Mouse (Mus musculus): ENCODE results near the gene Sfrp5. TPM values are rescaled to one million over a fixed set of nuclear protein-coding genes. Genes with fewer than 3 reads are reported as not detected.

The Sfrp5 gene
- 1 to 10 TPM; 5.1 to 6.2 TPM for total RNA-seq (2021)
- long read RNA-seq, experiment 1, partial matches to known transcripts, result 0 of 5 reads
- long read RNA-seq, experiment 1, other reads (novel, unspliced or antisense), result 2 of 5 reads
- long read RNA-seq, experiment 2, partial matches to known transcripts, result 1 of 5 reads
- long read RNA-seq, experiment 2, other reads (novel, unspliced or antisense), result 1 of 5 reads

DNA sequence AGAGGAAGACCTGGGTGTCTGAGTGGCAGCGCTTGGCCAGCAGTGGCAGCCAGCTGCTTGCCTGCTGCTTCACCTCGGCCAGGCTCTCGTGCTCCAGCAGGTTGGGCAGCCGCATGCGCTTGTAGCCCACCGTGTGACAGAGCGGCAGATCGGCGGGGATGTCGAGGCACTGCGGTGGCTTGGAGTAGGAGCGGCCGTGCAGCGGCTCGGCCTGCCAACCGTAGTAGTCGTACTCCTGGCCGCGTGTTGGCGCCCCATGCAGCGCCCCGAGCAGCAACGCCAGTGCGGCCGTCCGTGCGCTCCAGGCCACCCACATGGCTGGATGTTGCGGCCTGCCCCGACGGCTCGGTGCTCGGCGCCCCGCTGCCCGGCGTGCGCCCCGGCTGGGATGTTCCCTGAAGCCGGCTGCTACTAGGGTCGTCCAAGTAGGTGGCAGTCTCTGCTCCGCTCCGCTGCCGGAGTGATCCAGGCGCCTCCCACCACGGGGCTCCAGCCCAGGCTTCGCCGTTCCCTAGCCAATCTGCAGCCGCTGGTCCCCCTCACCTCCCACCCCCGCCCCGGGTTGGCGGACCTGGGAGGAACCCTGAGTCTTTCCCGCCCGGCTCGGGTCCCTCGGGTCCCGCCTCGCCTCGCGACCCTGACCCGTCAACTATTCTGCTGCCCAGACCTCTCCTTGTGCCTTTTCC lies at the start of gene Sfrp5:
Sfrp5 (minus strand) TSS at position 557 of the 686 bp plus-strand sequence.
- DNase-seq, result peak; percentile 12

DNA sequence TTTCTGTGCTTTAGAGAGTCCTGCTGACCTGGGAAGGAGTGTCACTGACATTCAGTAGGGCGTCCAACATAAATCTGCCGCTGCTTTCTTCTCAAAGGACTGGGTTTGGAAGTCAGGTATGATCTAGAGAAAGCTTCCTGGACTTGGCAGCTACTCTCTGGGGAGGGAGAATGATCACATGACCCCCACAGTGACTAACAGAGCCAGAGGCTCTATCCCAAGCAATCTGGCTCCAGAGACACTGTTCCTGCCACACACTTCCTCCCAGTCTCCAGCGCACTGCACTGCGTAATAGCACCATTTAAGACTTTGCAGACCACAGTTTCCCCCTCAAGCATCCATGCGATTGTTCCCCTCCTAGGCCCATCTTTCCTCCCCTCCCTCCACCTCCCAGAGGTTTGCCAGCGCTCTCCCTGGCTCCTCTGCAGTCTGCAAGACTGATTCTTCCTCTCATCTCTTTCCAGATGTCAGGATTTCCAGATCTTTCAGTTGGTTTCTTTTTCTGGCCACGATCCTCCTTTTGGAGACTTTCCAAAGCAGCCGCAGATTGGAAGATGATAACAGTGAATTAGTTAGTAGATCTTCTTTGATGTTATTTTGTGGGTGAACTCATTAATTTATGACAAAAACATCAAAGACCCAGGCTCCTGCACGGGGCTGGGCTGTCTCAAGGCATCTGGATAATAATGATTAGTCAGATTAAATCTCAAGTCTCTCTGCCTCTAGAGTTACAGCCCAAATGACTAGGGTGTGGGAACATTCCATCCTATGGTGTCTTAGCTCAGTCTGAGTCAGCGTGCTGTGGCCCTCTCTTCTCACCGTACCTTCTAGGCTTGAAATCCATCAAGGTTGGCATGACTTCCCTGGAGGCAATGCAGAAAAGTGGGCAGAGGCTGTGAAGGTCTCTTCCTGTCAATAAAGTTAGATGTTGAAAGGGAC lies 48.2 kb upstream of the Sfrp5 start:
- DNase-seq, result no peak

DNA sequence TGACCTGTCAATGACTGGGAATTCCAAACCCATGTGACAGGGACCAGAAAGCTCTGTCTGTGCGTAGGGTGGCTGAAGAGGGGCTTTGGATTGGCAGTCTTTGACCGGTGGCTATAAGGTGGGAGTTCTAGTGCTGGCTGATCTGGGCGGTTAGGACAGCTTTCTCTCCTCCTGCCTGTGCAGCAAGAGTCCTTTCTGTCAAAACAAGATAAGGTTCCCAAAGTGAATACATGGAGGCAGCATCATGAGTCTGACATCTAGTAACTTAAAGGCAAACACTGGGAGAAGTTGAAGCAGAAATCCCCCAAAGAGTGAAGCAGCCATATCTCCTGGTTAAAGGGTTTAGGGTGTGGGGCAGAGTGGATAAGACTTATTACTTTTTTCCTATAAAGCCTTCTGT lies 45.5 kb upstream of the Sfrp5 start, which contains the start of gene Golga7b:
Golga7b (plus strand) TSS at position 56 of the 400 bp plus-strand sequence.
- DNase-seq, result no peak

DNA sequence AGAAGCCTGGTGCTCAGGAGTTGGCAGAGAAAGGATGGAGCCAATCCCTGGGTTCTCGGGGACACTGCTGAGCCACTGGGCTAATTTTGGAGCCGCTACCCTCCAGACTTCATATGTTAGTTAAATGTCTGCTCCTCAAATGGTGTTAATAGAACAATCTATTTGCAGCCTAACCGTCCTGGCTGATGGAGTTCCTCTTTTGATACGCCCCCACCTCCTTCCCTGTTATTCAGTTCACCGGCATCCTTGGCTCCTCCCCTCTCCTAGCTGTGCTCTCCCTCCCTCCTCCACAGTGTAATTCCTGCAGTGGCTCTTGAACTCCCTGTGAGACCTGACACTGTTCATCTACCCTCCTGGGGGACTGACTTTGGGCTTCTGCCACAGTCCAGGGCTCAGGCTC lies 44.6 kb upstream of the Sfrp5 start:
- DNase-seq, result no peak

DNA sequence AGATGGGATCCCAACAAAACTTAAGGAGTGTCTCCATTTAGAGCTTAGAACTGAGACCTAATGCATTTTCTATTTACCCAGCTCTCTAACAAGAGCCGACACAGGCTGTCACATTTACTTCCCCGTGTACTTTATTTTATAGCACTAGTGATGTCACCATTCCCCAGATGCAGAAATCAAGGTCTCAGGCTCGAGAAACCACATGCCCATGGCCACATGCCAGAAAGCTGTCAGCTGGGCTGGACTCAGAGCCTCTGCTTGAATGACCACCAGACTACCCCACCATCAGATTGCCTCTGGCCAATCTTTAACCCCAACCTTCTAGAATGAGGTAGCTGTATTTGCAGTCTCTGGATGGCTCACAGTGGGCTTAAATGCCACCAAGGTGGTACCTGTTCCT lies 41.3 kb upstream of the Sfrp5 start:
- DNase-seq, result peak; percentile 20

DNA sequence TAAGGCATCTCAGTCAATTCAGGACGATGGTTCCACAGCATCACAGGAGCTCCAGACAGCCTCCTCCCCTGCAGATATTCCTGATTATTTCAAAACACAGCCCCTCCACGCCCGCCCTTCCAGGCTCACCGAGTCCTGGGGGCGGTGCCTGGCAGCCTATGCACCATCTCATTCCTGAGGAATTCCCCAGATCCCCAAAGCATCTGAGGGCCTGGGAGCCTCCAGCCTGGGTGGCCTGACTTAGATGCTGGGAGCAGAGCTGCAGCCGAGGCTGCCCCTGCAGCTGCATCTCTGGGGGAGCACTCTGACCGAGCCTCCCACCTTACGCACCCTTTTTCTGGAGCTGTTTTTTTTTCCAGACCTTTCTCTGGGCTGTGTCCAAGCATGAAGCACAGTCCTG lies 38.8 kb upstream of the Sfrp5 start:
- DNase-seq, result no peak

DNA sequence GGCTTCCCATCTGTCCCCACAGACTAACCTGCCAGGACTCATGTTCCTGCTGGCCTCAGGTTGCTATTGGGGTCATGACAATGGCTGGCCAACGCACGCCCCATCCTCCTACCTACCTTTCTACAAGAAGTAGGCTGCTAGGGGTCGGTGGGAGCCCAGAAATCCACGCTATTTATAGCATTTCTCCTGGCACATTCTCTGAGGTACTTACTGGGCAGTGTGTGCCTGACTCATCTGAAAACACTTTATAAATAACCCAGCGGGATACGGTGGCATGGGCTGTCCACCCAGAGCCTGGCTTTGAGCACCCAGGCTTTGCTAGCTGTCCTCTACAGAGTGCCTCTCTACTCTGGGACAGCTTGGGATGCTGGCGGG lies 36.3 kb upstream of the Sfrp5 start:
- no peak for DNase-seq

DNA sequence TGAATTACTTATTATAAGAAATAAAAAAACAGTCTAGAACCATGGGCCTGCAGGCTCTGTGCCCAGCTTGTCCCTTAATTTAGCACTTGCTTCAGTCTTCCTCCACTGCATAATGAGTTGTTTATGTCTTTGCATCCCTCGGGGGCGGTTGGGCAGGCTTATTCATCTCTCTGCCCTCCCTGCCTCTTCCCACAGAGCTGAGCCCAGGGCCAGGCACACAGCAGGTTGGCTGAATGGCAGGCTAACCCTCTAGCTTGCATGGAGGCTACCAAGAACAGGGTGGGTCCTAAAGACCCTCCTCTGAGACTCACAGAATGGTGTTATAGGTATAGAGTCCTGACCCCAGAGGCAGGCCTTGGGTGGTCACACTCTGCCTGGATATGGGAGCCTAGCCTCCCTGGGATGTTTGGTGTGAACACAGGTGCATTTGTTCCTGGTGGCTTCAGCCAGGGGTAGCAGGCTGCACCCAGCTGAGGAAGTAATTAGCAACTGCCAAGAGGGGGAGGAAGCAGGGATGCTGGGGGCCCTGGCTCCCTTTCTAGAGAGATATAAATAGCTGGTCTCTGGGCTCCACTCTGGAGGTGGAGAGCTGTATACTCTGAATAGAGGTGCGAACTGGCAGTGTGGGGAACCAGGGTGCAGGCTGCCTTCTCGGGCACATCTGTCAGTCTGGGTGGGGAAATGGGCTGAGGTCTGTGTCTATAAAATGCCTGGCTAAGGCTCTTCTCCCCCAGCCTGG lies 35.7 kb upstream of the Sfrp5 start:
- no peak for DNase-seq

DNA sequence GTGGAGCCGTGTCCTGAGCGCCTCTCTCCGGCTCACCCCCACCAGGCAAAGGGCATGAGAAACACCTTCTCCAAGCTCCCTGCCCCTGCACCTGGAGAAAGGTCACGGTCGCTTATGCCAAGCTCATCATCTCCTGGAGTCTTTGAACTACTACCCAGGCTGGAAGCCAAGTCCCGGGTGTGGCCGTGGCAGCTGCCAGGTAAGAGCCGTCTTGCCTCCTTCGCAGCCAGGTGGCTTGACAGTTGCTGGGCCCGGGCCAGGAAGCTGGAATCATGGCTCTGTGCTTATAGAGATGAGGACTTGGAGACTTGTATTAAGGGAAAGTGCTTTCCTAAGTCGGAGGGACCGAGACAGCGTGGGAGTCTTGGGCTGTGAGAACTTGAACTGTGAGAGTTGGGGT lies 28.9 kb upstream of the Sfrp5 start:
- no peak for DNase-seq

DNA sequence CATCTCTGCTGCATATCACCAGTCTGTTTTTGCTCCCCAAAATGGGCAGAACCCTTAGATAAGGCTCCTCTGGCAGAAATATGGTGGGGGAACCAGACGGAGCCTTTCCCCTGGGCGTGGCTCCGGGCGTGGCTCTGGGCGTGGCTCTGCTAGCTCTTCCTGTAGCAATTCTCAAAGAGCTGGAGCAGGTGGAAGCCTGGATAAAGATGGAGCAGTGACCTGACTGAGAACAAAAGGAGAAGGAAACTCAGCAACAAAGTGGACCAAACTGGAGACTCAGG lies 28.2 kb upstream of the Sfrp5 start:
- no peak for DNase-seq

DNA sequence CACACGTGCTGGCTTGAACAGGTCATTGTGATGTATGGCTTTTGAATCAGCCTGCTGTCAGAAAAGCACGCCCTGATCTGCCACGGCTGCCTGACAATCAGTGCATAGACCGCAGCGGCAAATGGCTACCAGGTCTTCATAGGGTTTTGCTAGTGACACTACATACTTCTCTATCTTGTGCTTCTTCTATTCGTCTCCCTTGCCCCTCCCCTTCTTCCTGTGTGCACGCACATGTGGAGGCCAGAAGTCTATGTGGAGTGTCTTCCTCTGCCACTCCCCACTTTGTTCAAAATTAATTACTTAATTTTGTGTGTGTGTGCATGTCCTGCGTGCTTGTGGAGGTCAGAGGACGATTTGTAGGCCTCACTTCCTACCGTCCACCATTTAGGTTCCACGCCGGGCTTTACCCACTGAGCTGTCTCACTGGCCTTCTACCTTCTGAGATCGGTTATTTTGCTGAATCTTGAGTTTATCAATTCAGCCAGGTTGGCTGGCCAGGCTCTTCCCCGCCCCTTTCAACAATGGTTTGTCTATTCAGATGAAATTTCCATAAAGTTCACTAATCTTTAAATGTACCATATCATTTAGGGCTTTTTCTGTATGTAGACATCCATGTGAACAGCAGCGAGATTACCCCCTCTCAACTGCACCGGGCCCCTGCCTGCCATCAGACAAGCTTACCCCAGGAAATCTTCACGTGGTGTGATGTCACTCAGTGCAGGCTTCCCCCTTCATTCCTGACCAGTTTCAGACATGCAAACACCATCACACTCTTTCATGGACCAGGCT lies 27.6 kb upstream of the Sfrp5 start:
- no peak for DNase-seq

DNA sequence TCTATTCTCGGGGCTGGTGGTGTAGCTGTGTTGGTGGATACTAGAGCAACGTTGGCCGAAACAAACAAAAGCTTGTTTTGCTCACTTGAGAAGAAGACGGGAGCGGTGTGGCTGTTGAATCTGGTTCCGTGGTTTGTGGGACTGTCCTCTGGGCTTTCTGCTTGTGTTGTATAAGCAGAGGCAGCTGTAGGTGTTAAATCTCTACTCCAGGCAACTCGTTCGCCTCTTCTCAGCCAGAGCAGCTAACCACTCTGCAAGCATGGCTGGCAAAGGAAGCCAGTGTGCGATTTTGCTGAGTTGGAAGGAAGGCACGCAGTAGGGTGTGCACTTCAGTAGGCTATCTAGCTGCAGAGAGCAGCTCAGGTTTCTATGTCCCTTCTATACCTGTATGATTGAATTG lies 24.4 kb upstream of the Sfrp5 start:
- DNase-seq, result no peak

DNA sequence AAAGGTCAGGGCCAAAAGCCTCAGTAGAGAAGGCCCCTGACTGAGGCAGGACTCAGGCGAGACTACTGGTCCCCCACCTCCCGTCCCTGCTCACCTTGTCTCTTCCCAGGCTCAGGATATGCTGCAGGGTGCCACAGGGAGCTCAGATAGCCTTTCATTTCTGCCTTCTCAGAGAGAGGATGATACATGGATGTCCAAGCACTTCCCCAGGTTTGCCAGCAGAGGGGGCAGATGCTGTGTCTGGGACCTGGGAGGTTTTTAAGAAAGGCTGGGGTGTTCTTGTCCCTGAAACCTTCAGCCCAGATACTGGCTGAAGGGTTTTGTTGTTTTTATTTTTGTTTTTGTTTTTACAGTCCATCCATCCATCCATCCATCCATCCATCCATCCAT lies 15.3 kb upstream of the Sfrp5 start:
- DNase-seq, result peak; percentile 68

DNA sequence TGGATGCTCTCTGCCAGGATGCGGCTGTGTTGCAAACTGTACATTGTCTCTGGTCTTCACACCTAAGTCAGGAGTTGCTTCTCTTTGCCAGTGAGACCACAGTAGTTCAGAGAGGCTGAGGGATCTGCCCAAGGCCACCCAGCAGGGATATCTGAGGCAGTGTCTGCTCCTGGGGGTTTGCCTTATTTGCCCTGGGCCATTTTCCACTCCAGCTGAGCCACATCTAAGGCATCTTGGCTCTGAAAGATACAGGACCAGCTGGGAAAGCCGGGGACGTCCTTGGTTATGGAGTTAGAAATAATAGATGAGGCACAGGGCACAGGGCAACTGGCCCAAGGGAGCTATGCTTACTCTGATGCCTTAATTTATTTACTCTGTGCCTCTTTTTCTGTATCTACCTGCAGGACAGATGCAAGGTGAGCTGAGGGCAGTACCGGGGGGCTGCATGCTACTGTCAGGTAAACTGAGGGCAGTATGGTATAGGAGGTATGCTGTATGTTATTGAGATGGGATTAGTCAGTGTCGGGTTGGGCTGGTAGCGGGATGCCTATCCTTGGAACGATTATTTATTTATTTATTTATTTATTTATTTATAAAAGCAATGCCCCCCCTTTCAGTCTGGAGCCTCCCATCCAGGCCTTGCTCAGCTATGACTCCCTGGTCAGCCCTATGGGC lies 14.8 kb upstream of the Sfrp5 start:
- DNase-seq, result no peak

DNA sequence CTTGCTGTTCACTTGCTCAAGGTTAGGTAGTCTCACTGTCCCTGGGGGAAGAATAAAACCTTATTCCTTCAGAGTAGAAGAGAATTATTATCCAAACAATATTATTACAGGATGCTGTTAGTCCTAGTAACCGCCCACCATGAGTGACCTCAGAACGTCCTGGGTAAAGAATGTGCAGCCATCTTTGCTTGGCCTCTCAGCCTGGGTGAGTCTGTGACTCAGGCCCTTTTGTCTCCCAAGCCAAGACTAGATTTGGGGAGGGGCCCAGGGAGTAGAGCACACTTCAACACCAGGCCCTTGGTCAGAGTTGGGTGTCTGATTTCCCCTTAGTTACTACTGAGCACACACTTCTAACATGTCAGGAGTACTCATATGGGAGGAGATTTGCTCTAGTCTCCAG lies 12.5 kb upstream of the Sfrp5 start:
- no peak for DNase-seq

DNA sequence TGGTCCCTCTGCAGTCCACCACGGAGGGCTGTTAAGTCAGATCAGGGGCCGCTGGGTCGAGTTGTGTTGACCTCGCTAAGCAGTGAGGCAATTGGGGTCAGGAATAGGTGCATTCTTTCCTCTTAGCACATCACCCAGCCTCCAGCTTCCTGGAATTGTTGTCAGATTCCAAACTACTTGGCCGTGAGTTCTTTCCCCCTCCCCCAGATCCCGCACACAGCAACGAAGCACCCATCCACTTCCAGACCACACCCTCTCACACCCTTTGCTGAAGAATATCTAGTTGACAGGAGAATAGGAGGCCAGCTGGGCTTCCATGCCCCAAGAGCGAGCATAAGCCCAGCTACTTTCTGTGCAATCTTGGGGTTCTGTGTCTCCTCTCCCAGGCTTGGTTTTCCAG lies 9.9 kb upstream of the Sfrp5 start:
- DNase-seq, result no peak

DNA sequence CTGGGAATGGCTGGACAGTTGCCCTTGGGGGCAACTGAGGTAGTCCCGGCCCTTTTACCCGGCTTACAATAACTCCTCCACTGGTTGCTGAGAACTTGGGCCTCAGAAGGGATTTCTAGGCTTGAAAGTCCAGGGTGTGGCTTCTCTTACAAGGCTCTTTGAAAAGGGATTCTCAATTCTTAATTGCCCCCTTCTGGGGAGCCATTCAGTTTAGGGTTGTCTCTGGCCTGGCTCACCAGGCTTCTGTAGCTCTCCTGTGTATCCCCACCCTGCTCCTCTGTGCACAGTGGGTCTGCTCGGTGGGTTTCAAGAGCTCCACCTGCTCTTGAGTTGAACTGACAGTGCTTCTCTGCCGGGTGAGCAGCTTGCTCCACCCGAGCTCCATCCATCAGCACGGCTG lies 7.9 kb upstream of the Sfrp5 start:
- no peak for DNase-seq

DNA sequence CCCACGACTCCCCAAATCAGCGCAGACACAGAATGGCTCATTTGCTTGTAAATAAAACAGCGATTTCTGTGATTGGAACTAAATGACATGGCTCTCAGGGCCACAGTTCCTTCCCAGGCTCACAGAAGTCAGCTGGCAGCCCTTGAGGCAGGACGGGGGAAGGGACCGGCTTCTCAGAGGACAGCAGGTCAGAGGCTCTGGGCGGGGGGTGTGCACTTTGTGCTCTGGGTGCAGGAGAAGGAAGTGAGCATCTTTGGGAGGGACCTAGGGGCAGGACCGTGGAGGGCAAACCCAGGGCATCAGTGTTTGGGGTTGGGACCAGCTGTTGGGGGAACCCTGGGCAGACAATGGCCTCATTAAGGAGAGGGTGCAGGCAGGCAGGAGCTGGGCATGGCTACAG lies 7.4 kb upstream of the Sfrp5 start:
- DNase-seq, result no peak

DNA sequence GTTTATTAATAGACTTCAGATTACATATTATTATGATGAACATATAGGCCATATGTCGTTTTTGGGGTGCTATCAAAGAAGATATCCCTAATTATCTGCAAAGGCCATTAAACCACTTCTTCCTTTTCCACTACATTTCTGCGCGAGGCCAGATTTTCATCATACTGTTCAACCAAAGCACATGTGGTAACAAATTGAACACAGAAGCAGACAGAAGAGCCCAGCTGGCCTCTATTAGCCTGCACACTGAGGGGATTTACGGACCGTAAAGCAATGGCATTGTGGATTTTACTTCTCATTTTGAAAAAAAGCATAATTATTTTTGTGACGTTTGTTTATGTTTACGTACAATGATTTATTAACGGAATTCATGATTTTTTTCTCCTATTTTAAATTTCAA lies 3.1 kb upstream of the Sfrp5 start:
- DNase-seq, result no peak

DNA sequence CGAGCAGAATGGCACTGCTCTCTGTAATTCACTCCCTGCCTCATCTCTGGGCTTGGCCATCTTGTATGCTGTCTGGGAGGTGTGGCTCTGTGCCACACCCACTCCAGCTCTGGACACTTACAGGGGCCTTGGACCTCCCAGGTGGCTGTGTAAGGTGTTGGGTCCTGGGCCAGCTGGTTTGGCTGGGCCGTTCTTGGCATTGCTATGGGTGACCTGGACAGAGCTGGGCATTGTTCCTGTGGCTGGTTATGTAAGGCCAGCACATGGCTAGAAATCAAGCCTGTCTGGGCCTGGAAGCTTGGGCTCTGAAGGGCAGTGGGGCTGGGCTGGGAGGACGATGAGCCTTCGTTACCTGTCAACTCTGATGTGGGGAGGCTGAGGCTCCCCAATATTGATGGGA lies 2.3 kb upstream of the Sfrp5 start:
- DNase-seq, result peak; percentile 18

DNA sequence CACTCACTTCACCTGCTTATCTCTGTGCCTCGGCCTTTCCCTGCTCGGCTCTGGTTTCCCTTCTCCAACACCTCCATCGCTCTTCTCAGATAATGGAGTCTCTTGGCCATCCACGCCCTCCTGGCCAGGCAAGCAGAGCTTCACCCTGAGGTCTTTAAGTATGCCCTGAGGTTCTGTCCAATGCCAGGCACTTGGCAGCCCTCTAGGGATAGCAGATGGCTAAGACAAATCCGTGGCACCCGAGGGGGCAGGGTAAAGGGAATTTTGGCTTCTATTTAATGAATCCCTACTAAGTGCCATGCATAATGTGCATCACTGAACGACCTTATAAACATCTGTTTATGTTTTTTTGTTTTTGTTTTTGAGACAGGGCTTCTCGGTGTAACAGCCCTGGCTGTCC lies 415 bp upstream of the Sfrp5 start:
- no peak for DNase-seq
